Mouse (Mus musculus) natural killer cell, adult 2 months (primary cell): Measurements from ENCODE around the gene Ranbp17.

ENCODE experiments used
- DNase-seq, 2 experiments: peaks; one replicate each; pipeline ENCODE4 v3.0.0; 2022; ENCODE audit warnings: low spot score in 2 of 2

Gene Ranbp17

DNA sequence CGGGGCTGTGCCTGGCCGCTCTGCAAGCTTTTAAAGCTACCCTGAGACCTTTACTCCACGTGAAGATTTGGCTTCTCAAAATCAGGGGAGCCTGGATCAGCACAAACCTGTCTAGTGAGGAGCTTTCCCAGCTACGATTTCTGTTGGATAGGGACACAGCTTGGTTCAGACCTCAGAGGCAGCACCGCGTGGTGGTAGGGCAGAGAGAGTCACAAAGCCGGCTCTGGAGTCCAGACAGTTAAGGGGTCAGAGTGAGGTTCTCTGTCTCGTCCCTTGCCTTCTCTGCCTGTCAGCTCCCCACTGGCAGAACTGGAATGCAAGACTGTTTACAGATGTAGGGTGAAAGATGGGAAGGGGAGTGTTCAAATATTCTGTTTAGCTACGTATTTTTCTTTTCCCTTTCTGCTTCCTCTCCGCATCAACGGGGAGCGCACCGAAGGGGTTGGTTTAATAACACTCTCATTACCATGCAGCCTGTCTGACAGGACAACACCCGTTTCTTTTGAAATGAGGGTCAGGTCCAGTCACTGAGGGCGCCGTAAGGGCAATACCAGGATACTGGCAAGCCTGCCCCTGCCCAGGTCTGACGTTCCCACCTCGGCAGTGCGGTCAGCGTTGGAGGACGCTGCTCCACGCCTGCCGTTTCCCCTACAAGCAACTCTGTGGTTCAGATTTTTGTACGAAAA, 317.0 kb downstream of the Ranbp17 start:
- no peak for DNase-seq

DNA sequence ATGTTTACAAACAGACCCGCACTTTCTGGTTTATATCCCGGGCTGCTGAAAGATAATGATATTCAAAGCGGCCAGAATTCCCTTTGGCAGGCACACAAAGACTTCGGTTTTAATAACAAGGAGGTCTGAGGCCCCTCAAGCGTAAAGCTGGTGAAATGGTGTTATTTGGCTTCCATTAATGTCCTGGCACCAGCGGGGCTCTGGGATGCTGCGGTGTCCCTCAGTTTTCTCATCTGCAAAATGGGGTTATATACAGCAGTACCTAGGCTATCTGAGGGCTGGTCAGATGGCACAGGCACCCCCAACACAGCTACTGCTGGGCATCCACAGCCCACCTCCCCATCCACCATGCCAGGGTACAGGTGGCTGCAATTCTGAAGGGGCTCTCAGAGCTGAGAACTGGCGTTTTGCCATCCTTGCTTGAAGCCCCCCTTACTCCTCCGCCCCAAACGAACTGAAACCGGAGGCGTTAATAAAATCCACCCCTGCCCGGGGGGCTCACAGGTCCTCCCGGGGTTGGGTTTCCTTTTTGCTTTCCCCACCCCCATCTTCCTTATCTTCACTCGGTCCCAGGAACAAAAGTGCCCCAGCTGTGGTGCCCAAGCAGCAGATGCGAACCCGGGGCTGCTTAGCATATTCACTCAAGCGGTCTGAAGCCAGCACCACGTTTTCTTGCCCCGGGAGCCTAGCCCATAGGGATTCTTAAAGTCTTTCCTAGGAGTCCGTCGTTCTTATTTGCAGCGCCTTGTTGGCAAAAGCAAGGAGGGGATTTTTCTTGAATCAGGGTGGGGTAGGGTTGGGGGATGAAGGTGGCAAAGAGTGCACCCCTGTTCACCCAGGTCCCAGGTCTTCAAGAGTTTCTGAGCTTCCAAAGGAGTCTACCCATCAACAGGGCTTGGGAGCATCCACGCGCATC, 317.8 kb downstream of the Ranbp17 start:
- DNase-seq = no peak

DNA sequence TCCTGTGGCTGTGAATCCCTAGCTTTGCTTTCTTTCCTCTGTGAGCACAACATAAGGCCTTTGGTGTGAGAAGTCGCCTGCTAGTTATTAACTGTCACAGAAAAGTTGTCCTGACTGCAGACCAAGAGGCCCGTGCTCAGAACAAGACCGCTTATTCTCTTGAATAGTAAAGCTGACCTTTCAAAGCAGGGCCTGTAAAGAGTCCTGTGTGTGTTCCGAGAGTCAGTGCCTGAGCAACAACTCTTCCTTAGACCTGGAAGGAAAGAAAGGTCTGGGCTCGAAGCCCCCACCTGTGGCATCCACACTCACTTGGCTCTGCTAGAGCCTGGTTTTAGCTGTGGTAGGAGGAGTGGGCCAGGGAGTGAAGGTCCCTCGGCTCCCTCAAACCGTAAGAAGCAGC, 318.5 kb downstream of the Ranbp17 start:
- DNase-seq = no peak

DNA sequence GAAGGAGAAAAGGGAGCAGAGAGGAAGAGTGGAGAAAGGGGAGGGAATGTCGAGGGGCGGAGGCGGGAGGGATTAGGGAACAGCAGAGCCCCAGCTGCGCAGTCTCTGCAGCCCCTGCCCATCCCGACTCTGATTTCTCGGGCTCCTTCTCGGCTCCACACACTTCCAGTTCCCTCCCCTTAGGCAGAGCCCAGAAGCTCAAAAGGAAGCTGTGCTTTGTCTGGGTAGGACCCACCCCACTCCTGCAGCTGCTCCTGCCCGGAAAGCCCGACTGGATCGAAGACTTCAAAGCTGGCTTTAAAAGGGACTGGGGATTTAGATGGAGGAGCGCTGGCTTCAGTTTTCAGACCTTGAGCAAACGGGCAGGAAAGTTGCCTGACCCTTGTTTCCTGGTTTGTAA, 319.9 kb downstream of the Ranbp17 start:
- DNase-seq = no peak

- DNase-seq = no peak
Measured at GRCm38 (mm10) chr11:33181804-33182203, 331.7 kb downstream of the Ranbp17 start.

- no peak for DNase-seq
Measured at GRCm38 (mm10) chr11:33180701-33181116, 332.8 kb downstream of the Ranbp17 start.

DNA sequence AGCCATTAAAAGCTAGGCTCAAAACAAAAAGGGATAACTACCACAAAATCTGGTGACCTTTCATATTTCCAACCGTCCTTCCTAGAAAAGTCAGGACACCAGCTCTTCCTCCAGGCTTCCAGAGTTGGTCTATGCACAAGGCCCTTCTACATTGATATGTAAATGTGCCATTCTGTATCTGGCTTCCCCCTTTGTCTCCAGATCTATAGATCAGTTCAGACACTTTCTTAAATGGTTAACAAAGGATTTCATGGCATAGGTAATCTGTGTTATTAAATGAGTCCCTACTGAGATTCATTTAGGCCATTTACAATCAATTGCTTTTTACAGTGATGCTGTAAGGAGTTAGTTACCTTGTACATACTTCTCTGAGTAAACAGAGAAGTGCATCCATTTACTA, 333.7 kb downstream of the Ranbp17 start:
- no peak for DNase-seq

- DNase-seq = no peak
Measured at GRCm38 (mm10) chr11:33176525-33177245, 336.9 kb downstream of the Ranbp17 start.

DNA sequence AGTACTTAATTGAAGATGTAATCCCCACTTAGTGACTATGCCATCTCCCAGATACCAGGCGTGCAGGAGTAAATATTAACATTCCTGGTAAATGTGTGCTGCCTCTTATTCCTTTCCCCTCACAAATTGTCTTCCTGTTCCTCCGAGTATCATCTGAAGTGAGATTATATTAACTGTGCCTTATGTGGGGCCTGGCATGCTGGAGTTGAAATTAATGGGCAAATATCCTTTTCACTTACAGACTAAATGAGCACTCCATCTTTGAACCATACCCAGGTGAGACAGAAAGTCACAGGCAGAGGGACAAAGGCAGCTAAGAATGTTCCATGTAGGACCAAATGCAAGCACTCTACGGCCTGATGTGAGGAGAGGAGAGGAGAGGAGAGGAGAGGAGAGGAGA, 337.8 kb downstream of the Ranbp17 start:
- no peak for DNase-seq

DNA sequence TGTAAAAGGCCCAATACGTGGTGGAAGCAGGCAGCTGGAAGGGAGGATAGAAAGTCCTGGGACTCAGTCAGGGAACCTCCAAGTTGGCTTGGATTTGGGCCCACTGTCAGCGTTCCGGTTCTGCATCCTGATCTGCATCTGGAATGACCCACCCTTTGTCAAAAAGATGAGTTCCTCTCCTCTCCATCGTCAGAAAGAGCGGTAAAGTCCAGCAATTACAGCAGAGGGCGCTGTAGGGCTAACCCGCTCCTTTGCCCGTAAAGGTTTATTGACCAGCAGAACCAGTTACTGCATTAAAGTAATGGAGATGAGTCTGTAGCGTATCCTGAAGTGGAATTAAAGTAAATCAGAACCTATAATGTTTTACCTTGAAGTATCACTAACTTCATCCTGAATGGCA, 343.1 kb downstream of the Ranbp17 start:
- DNase-seq = peak; percentile 48 to 49

DNA sequence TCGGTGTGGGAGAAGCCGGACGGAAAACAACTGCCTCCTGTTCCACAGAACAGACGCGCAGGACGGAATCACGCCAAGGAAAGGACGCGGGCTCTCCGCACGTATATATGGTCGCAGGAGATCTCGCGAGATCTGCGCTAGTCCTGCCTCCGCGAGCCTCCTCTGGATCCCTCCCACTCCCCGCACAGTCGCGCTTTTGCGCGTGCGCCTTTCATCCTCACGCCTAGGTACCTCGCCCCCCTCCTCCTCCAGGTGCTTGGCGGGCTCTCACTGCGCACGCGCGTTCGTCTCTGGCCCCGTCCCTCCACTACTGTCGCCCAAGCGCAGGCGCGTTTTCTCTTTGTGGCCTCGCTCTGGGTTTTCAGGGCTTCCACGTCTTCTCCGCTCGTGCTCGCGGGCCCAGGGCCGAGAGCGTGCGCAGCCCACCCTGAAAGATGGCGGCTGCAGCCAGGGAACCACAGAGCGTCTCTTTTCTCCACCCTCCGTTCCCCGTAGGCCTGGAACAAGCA, 350.5 kb downstream of the Ranbp17 start, which contains the start of gene Npm1:
Npm1 (minus strand) TSS at position 209 of the 509 bp plus-strand sequence.
- DNase-seq = peak; percentile 99

GRCm38 (mm10) chr11:33162211-33162997, 351.1 kb downstream of the Ranbp17 start:
- DNase-seq = peak; percentile 76 to 77
